Mouse (Mus musculus): ENCODE results near the gene Hsd11b2. TPM values are rescaled to one million over a fixed set of nuclear protein-coding genes. Genes with fewer than 3 reads are reported as not detected.

The Hsd11b2 gene
- polyA plus RNA-seq, 1 experiment from 2014 or later, result 4.1 TPM

- H3K27me3 ChIP-seq (replicated peaks; ENCODE audit: control insufficient read depth, insufficient read depth, low read length), result no peaks in the 10 kb centered on the region
- peaks cover 8% of the 10 kb centered on the region; the same call in 1 of the 2 replicates for H3K4me1 ChIP-seq (replicated peaks; ENCODE audit: control insufficient read depth, insufficient read depth, low read length)
- peaks cover 1% of the 10 kb centered on the region; the same call in 1 of the 2 replicates for H3K36me3 ChIP-seq (ENCODE audit: control insufficient read depth, insufficient read depth)
- no peak for TF ChIP-seq CTCF (IDR thresholded peaks at IDR 0.05; ENCODE audit: low read depth)
- WGBS, result 42% methylated on average over 7 of the region's 7 CpGs
- no peak overlapping the region for H3K27ac ChIP-seq (ENCODE audit: low read depth, low read length)
- 0 out of 2 replicates have a peak overlapping the region, but pooled peaks have one; percentile 23 for H3K9ac ChIP-seq (ENCODE audit: low read depth, low read length)
- H3K9me3 ChIP-seq (ENCODE audit: control insufficient read depth), result no peaks in the 10 kb centered on the region
- H3K4me2 ChIP-seq (replicated peaks; ENCODE audit: low read depth), result no peak overlapping the region
- H3K4me3 ChIP-seq (ENCODE audit: low read depth, low read length), result no peak overlapping the region
- no peak for ATAC-seq
Measured at GRCm38 (mm10) chr8:105544544-105545205, 26.1 kb downstream of the Hsd11b2 start.

- Histone ChIP-seq H3K4me2 (replicated peaks; ENCODE audit: low read depth) (no peak overlapping the region), H3K27me3 (replicated peaks; ENCODE audit: control insufficient read depth, insufficient read depth, low read length) (no peaks in the 10 kb centered on the region), H3K4me3 (ENCODE audit: low read depth, low read length) (no peak overlapping the region), H3K27ac (ENCODE audit: low read depth, low read length) (no peak overlapping the region), H3K36me3 (ENCODE audit: control insufficient read depth, insufficient read depth) (no peaks in the 10 kb centered on the region; the same call in 1 of the 2 replicates), H3K9me3 (ENCODE audit: control insufficient read depth) (no peaks in the 10 kb centered on the region), H3K9ac (ENCODE audit: low read depth, low read length) (no peak overlapping the region), H3K4me1 (replicated peaks; ENCODE audit: control insufficient read depth, insufficient read depth, low read length) (peaks cover 10% of the 10 kb centered on the region; the same call in 1 of the 2 replicates)
- 69% methylated on average over 3 of the region's 3 CpGs for WGBS
- ATAC-seq, result no peak
- no peak for TF ChIP-seq CTCF (IDR thresholded peaks at IDR 0.05; ENCODE audit: low read depth)
Measured at GRCm38 (mm10) chr8:105545249-105545648, 26.7 kb downstream of the Hsd11b2 start.

DNA sequence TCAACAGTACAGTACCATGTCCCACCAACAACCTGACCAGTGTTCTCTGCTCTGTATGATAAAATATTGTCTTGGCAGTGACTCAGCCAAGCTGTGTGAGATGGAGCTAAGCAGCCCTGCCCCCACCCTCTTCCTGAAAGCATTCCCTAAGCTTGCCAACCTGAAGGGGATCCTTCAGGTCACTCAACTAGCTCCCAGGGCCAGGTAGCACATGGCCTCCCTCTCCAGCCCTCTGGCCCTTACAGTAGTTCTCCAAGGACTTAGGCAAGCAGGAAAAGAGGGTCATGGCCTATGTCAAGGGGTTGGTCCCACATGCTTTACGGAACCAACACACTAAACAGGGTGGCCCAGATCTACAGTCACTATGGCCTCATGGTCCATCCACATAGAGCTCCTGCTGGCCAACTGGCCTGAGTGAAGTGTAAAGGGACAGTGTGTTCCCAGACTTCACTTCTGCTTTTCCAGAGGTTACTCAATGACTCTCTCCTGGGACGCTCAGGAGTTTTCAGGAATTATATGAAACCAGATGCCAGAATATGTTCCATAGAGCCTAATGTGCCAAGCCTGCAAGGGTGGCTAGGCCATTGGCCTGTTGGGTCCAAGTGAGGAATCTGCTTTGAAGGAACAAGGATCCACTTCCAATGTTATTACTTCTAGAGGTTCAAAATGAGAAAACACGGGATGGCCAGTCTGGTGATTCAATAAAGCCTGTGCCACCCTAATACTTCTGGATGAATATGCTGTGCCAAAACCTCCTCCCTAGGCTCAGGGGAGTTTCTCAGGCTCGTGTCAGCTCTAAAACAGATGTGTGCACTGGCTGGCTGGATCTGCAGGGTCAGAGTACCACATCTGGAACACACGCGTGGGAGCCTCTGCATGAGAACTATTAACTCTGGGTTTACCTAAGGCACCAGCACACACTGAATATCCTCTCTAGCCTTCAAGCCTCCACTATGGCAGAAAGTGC lies 28.1 kb downstream of the Hsd11b2 start:
- Histone ChIP-seq H3K27ac (ENCODE audit: low read depth, low read length) (no peak overlapping the region), H3K9ac (ENCODE audit: low read depth, low read length) (no peak overlapping the region), H3K36me3 (ENCODE audit: control insufficient read depth, insufficient read depth) (no peaks in the 10 kb centered on the region; the same call in 1 of the 2 replicates), H3K4me3 (ENCODE audit: low read depth, low read length) (no peak overlapping the region), H3K27me3 (replicated peaks; ENCODE audit: control insufficient read depth, insufficient read depth, low read length) (no peaks in the 10 kb centered on the region), H3K4me2 (replicated peaks; ENCODE audit: low read depth) (no peak overlapping the region), H3K4me1 (replicated peaks; ENCODE audit: control insufficient read depth, insufficient read depth, low read length) (peaks cover 10% of the 10 kb centered on the region; the same call in 1 of the 2 replicates), H3K9me3 (ENCODE audit: control insufficient read depth) (no peaks in the 10 kb centered on the region)
- no peak for TF ChIP-seq CTCF (IDR thresholded peaks at IDR 0.05; ENCODE audit: low read depth)
- WGBS, result 77% methylated on average over 6 of the region's 6 CpGs
- ATAC-seq, result no peak

DNA sequence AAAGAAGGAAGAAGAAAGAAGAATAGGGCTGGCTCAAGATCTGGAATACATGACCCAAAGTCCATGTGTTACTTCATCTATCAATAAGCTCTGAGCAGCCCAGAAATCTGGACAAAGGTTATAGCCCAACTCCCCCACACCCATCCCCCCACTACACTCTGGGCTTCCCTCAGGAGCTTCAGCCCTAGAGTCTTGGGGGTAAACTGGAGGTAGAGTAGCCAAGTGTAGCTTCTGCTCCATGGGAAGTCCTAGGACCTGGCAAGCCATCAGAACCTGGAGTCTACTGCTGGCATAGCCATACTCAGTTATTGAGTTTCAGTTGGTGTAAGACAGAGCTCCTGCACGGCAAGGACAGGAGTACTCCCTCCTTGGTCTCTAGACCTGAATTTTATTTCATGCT lies 31.0 kb downstream of the Hsd11b2 start:
- no peak for ATAC-seq
- no peak for TF ChIP-seq CTCF (IDR thresholded peaks at IDR 0.05; ENCODE audit: low read depth)
- peaks cover 10% of the 10 kb centered on the region; the same call in 1 of the 2 replicates for H3K4me1 ChIP-seq (replicated peaks; ENCODE audit: control insufficient read depth, insufficient read depth, low read length)
- H3K9me3 ChIP-seq (ENCODE audit: control insufficient read depth), result no peaks in the 10 kb centered on the region
- peaks cover 4% of the 10 kb centered on the region; the same call in 1 of the 2 replicates for H3K36me3 ChIP-seq (ENCODE audit: control insufficient read depth, insufficient read depth)
- H3K4me2 ChIP-seq (replicated peaks; ENCODE audit: low read depth), result no peak overlapping the region
- H3K9ac ChIP-seq (ENCODE audit: low read depth, low read length), result no peak overlapping the region
- 79% methylated on average over 1 of the region's 1 CpGs for WGBS
- H3K27ac ChIP-seq (ENCODE audit: low read depth, low read length), result peak overlapping the region; percentile 41
- no peaks in the 10 kb centered on the region for H3K27me3 ChIP-seq (replicated peaks; ENCODE audit: control insufficient read depth, insufficient read depth, low read length)
- H3K4me3 ChIP-seq (ENCODE audit: low read depth, low read length), result no peak overlapping the region

DNA sequence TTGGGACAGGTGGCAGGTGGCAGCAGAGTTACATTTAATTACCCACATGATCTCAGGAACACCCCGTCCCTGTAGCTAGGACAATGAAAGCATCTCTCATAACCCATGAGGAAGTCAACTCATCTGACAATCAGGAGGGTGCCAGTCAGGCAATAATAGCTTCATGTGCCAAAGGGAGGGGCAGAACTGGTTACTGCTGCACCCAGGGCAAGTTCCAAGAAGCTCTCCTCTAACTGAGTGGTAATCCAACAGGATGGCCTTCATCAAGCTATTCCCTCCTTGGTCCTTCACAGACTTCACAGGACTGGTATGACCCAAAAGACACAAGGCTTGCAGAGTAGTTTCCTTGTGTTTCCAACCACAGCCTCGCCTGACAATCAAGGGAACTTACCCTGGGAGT lies 31.5 kb downstream of the Hsd11b2 start:
- Histone ChIP-seq H3K9me3 (ENCODE audit: control insufficient read depth) (no peaks in the 10 kb centered on the region), H3K27ac (ENCODE audit: low read depth, low read length) (peak overlapping the region; percentile 41; the same call in 1 of the 2 replicates), H3K4me1 (replicated peaks; ENCODE audit: control insufficient read depth, insufficient read depth, low read length) (peaks cover 10% of the 10 kb centered on the region; the same call in 1 of the 2 replicates), H3K9ac (ENCODE audit: low read depth, low read length) (no peak overlapping the region), H3K4me2 (replicated peaks; ENCODE audit: low read depth) (no peak overlapping the region), H3K27me3 (replicated peaks; ENCODE audit: control insufficient read depth, insufficient read depth, low read length) (no peaks in the 10 kb centered on the region), H3K4me3 (ENCODE audit: low read depth, low read length) (no peak overlapping the region), H3K36me3 (ENCODE audit: control insufficient read depth, insufficient read depth) (peaks cover 4% of the 10 kb centered on the region; the same call in 1 of the 2 replicates)
- 39% methylated on average over 2 of the region's 2 CpGs for WGBS
- TF ChIP-seq CTCF (IDR thresholded peaks at IDR 0.05; ENCODE audit: low read depth), result no peak
- ATAC-seq, result peak; percentile 88

- Histone ChIP-seq H3K9me3 (ENCODE audit: control insufficient read depth) (no peaks in the 10 kb centered on the region), H3K4me2 (replicated peaks; ENCODE audit: low read depth) (no peak overlapping the region), H3K27ac (ENCODE audit: low read depth, low read length) (no peak overlapping the region), H3K27me3 (replicated peaks; ENCODE audit: control insufficient read depth, insufficient read depth, low read length) (no peaks in the 10 kb centered on the region), H3K9ac (ENCODE audit: low read depth, low read length) (no peak overlapping the region), H3K36me3 (ENCODE audit: control insufficient read depth, insufficient read depth) (peaks cover 4% of the 10 kb centered on the region; the same call in 1 of the 2 replicates), H3K4me3 (ENCODE audit: low read depth, low read length) (no peak overlapping the region), H3K4me1 (replicated peaks; ENCODE audit: control insufficient read depth, insufficient read depth, low read length) (0 out of 2 replicates have a peak, but pooled peaks cover 4% of the 10 kb centered on the region)
- no peak for TF ChIP-seq CTCF (IDR thresholded peaks at IDR 0.05; ENCODE audit: low read depth)
- no peak for ATAC-seq
- WGBS, result 97% methylated on average over 2 of the region's 2 CpGs
Measured at GRCm38 (mm10) chr8:105552032-105552431, 33.5 kb downstream of the Hsd11b2 start.
